Mouse (Mus musculus): ENCODE data around the gene Spsb3.

Spsb3 gene

DNA sequence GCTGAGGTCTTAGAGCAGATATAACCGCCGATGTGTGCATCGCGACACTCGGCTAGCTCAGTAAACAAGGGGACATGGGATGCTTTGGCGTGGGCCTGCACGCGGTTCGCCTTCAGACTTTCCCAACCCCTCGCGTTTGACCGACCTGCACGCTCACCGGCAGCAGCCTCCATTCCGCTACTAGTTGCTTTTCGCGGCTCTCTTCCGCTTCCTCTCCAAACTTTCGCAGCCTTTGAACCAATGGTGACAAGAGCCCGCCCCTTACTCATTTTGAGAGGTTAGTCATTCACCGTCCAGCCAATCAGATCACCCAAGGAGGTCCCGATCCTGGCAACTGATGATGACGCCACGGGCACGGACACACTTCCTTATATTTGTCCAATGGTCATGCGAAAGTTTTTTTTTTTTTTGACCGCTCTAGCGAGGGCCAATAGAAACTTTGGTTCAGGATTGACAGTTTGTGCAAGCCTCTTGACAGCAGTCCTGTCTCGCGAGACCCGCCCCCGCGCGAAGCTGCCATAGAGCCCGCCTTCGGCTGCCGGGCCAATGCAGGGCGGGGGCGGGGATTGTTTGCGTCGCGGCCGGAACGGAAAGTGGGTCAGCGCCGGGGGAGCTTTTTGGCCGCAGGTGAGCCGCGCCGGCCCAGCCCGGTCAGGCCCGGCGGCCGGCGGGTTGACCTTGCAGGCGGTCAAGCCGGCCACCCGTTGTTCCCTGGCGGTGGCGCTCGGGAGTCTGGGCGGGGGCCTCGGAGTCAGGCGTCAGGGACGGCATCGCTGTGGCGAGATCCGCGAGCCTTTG lies at the start of gene Spsb3, which contains the start of gene Nubp2:
Spsb3 (plus strand) TSS at position 510 of the 798 bp plus-strand sequence.
Nubp2 (minus strand) TSS at position 216 of the 798 bp plus-strand sequence.
- peak; percentile 92 to 99 for DNase-seq

DNA sequence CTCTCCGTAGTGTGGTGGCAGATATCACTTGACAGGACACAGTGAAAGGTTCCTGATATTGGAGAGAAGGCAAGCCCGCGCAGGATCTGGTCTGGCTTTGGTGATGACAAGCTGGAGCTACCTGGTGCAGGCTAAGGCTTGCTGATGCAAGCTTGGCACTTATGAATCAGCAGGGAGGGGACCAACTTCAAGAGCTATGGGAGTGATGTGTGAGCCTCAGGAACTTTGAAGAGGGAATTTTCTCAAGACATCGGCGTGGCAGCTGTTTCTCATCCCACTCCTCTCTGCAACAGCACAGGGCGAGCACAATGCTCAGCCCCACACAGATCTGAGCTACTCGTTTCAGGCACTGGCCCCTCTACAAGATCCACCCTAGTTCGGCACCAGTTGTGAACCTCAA lies 46.6 kb upstream of the Spsb3 start, which contains the start of gene Hagh:
Hagh (plus strand) TSS at position 302 of the 400 bp plus-strand sequence.
- DNase-seq, result no peak

GRCm38 (mm10) chr17:24840341-24840740 lies 46.1 kb upstream of the Spsb3 start:
- no peak for DNase-seq

DNA sequence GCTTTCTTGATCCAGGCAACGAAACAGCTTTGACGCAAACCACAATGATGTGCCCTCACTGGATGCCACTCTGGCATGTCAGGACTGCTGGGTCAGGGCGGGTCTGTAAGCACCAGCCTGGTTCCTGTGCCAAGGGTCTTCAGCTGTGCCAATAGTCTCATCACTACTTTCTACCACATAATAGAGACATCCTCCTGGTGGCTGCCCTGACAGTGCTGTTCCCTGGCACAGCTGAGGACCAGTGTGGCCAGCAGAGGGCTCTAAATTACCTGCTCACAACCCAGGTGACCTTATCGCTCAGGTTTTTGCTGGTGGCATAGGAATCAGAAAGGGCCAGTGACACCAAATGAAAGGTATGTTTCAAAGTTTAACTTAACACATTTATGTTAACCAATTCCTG lies 45.3 kb upstream of the Spsb3 start:
- no peak for DNase-seq

- DNase-seq, result no peak
Measured at GRCm38 (mm10) chr17:24842631-24843030, 43.8 kb upstream of the Spsb3 start.

DNA sequence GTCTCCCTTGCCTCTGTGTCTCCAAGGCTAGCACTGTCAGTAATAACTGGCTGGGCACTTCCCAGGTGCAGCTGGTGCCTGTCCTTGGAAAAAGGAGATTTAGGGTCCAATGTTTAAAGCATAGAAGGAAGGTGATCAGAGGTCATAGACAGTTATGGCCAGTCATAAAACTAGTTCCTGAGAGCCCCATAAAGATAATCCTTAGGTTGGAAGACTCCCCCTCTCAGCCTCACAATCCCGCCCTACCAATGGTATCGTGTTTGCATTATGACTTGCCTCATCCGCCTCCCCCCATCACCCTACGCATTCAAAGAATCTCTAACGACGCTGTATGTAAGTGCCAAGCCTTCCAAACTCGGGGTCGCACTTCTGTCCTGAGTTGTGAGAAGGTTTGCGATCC lies 41.9 kb upstream of the Spsb3 start:
- no peak for DNase-seq

DNA sequence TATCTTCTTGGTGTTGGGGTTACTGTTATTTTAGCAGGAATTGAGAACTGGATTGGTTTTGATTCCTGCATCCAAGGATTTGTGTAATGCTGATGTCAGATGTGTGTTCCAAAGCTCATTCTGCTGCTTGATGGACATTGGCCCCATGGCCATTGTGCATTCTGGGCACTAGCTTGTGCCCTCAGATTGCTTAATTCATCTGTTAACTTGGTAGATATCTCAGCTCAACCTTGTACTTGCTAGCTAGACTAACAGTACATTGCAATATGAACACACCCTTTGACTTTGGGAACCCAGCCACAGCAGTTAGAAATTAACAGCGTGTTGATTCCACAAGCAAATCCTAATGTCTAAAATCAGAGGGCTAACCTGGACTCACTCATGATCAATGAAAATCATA lies 39.1 kb upstream of the Spsb3 start:
- no peak for DNase-seq

DNA sequence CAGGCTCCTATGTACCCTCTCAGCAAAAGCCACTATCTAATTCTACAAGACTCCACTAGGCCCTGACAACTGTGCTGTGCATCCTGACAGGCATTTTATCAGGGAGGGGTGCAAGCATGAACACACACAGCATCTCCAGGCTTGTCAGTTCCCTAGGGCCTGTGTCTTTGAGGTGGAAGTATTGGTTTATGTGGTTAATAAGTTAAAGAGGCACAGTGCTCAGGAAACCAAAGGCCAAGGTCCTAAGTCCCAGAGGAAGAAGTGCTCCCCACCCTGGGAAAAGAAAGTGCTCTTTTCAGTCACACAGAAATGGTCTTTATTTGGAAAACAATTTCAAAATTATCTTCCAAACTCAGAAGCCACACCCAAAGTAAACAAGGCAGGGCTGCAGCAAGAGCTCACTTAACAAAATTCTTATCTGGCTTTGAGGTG lies 37.8 kb upstream of the Spsb3 start:
- no peak for DNase-seq

- DNase-seq, result no peak
Measured at GRCm38 (mm10) chr17:24849733-24850064, 36.7 kb upstream of the Spsb3 start.

GRCm38 (mm10) chr17:24850065-24850772 lies 36.2 kb upstream of the Spsb3 start, which contains the start of gene Fahd1:
Fahd1 (minus strand) TSS chr17:24850364.
- DNase-seq, result peak; percentile 93 to 96

DNA sequence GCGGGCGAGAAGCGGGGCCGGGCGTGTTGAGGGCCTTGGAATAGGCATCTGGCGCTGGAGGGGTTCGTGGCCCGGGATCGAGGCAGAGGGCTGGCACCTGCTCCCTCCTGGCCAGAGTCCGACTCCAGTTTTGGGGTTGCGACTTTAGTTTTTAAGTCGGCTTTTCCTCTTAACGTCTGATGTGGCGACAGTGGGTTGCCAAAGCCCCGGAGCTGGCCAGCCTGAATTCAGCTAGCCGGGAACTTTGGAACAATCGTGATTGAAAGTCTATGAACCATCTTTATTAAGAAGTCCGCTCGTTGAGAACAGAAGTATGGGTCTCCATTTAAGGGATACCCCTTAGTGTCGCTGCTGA lies 35.7 kb upstream of the Spsb3 start:
- no peak for DNase-seq

DNA sequence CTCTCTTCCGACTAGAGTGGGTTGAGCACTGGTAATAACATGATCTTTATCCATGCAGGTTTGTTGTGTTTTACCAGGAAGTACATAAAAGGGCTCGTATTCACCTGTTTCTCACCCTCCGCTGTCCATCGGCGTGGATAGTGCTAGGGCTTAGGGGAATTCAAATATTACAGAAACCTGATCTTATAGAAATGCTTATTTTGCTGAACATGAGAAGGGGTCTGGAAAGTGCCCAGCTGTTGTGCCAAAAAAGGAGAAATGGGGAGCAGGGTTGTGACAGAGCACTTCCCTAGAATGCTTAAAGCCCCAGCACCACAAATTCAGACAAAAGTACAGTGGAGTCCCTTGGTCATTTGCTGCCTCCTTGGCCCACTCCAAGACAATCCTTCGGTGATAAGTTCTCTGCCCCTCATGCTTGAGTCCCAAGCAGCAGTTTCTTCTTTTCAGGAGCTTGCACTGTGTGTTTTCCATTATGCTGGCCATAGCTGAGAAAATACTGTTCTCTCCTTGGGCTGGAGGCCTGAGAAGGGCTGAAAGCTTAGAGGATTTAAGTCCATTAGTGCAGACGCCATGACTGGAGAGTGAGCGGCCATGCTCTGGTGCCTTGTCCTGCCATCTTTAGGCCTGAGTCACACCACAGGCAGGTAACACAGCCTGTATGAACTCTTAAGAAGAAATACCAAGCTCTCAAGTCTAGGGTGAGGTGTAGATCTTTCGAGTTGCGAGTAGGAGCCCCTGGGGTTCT lies 34.9 kb upstream of the Spsb3 start:
- DNase-seq, result no peak

DNA sequence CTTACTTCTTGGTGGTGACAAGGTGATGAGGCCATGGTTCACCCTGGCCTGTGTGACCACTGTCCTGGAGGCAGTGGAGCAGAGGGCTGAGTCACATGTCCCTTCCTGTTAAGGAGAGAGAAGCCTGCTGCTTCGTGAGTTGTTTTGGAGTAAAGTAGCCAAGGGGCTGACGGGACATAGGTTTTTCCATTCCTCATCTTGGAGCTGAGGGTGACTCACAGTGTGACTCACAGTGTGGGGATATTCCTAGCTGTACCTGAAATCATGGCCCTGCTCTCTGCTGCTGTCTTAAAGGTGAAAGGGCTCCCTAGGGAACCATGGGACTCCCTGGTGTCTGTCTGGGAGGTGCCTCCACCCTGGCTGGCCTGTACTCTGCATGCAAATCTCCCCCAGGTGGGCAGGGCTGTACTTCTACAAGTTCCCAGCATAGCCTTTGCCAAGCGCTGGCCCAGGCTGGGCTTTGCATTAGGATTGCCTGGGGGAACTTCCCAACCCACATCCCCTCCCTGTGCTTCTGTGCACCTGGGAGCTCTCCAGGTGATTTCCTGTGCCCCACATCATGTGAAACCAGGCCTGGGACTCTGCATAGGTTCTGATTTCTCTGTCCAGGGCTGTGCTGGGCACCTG lies 30.5 kb upstream of the Spsb3 start:
- DNase-seq, result no peak

- no peak for DNase-seq
Measured at GRCm38 (mm10) chr17:24856589-24856988, 29.9 kb upstream of the Spsb3 start.

GRCm38 (mm10) chr17:24857831-24858470 lies 28.5 kb upstream of the Spsb3 start:
- DNase-seq, result no peak

- DNase-seq, result no peak
Measured at GRCm38 (mm10) chr17:24858967-24859366, 27.5 kb upstream of the Spsb3 start.

- DNase-seq, result no peak
Measured at GRCm38 (mm10) chr17:24860076-24860475, 26.4 kb upstream of the Spsb3 start.

DNA sequence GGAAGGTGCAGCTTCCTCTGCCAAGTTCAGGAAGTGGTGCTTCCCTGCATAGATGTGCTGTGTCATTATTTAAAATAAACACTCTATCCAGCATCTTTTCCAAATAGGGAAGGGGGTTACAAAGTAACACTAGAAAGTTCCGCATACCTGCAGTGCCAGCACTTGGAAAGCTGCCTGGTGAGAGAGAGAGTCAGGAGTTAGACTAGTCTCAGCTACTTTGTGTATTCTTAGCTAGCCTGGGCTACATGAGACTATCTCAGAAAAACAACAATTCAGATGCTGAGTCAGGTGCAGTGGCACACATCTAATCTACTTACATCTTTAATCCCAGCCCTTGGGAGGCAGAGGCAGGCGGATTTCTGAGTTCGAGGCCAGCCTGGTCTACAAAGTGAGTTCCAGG lies 24.7 kb upstream of the Spsb3 start:
- DNase-seq, result no peak

GRCm38 (mm10) chr17:24865776-24866175 lies 20.7 kb upstream of the Spsb3 start, which contains the start of gene Igfals:
Igfals (plus strand) TSS chr17:24865997.
- DNase-seq, result no peak

GRCm38 (mm10) chr17:24867914-24868313 lies 18.5 kb upstream of the Spsb3 start:
- DNase-seq, result no peak

- no peak for DNase-seq
Measured at GRCm38 (mm10) chr17:24873695-24874404, 12.6 kb upstream of the Spsb3 start.

DNA sequence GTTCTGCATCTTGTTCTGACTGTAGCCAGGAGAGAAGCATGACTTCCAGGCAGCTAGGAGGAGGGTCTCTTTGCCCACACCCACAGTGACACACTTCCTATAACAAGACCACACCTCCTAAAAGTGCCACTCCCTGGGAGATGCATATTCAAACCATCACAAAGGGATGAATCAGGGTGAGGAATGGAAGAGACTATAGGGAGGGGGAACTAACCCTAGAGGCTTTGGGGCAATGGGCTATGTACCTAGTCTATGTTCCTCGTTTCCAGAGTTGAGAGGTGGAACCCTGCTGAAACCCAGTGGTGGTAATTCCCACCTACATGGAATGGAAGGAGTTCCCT lies 12.1 kb upstream of the Spsb3 start:
- no peak for DNase-seq

Measured in thymus, adult 18-20 months (tissue).